Mouse (Mus musculus) lung, postnatal 25 days (tissue): Measurements from ENCODE around the gene Myo10.
"Not testable (repeated sequence)": the region's sequence is repeated elsewhere in the genome, so short reads cannot be mapped to it uniquely, and the experiment has no call there.

Experiments used
- DNase-seq: peaks from one replicate; pipeline ENCODE4 v3.0.0; 2022; ENCODE audit warnings: low spot score

Gene Myo10

GRCm38 (mm10) chr15:25692254-25692950 lies 70.1 kb downstream of the Myo10 start:
- peak; percentile 62 for DNase-seq

- no peak for DNase-seq
Observed at GRCm38 (mm10) chr15:25693708-25694107, 71.4 kb downstream of the Myo10 start.

GRCm38 (mm10) chr15:25694749-25695148 lies 72.4 kb downstream of the Myo10 start:
- no peak for DNase-seq

DNA sequence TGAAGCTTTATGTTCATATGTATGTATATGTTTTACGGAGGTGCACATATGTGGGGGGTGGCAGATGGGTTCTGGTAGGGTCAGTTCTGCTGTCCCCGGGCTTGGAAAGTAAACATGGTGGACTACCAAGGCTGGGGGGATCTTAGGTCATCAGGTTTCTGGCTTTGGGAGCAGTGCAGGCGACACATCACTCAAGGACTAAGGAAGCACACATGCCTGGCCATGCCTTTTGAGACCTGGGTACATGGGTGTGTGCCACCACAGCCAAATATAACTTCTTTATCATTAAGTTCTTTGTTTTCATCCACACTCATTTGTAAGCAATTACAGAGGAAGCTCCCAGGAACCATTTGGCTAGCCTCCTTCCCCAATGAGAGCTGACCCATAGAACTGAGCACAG lies 72.9 kb downstream of the Myo10 start:
- no peak for DNase-seq

DNA sequence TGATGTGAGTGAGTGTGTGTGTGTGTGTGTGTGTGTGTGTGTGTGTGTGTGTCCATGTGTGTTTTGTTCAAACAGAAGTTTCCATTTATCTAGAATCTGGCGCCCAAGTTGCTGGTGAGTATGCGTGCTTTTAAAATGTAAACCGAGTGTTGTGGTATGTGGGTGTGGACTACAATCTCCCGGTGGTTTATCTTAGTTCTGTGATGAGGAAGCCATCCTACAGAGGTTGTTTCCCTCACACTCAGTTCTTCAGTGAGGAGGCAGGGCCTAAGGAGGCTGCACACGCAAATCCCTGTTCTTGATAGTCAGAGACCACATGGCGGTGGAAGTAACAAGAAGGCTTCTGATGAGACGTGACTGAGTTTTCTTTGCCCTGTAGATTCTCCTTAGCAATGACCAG lies 73.6 kb downstream of the Myo10 start:
- no peak for DNase-seq

- no peak for DNase-seq
Observed at GRCm38 (mm10) chr15:25696660-25697059, 74.3 kb downstream of the Myo10 start.

DNA sequence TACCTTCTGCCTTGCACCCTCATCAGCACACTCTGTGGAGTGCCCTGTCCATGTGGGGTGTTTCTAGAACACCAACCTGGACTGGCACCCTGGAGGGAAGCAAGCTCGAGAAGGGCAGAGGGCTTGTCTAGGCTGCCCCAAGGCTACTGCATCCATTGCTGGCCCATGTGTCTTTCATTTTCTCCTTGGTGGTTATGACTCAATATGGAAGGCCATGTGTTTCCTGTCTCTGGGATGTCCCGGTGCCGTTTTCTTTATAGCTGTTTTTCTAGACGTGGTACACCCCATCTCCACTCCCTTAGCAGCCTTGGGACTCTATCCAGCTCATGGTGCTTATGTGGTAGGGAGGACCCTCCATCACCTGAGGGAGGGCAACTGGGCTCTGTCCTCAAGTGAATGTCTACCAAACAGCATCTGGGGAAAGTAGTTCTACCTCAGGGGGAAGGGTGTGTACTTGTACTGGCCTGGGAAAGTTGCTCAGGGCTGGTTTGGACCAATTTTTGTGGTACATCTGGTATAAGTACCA lies 76.8 kb downstream of the Myo10 start:
- DNase-seq = no peak

GRCm38 (mm10) chr15:25702602-25703001 lies 80.3 kb downstream of the Myo10 start:
- DNase-seq = no peak

- DNase-seq = no peak
Observed at GRCm38 (mm10) chr15:25704809-25705585, 82.7 kb downstream of the Myo10 start.

DNA sequence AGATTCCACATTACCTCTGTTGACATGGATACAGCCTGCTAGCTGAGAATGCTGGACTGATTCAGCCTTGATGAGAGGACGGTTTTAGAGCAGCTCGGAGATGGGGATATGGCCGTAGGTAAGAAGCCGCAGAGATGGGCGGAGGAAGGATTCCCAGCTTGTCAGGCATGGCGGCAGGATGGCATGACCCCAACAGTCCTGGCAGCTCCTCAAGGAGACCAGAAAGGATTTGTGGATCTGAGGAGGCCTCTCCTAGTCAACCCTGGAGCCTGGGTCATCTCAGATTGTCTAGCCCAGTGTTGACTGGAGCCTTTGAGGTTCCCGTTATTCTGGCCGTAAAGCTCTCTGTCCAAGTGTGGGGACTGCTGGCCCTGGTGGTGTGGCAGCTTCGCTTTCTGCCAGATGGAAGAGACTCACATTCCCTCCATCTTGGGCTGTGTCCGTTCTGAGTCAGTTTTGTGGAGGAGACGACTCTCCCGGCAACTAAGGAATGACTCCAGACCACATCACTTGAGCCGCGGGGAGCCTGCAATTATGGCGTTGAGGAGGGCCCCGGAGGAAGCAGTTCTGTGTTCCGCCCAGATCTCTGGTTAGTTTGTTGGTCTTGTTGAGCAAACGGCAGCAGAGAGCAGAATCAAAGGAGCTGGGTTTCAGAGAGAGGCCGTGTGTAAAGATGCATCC lies 84.7 kb downstream of the Myo10 start:
- no peak for DNase-seq

DNA sequence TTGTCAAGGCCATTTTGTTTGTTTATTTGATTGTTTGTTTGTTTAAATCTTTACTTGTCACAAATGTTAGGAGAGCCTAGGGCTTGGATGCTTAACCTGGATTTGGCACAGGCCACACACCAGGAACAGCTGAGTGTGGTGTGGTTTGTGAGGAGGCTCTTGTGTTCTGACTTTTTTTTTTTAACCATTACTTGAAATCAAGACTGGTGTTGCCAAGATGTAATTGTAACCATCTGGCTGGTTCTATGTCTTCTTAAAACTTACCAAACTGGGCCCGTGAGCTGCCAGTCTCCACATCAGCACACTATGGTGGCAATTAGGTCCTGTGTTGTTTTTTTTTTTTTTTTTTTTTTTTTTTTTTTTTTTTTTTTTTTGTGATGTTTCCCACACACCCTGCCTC lies 85.6 kb downstream of the Myo10 start:
- DNase-seq = no peak

- DNase-seq = no peak
Observed at GRCm38 (mm10) chr15:25710876-25711275, 88.6 kb downstream of the Myo10 start.

GRCm38 (mm10) chr15:25712877-25713276 lies 90.6 kb downstream of the Myo10 start:
- DNase-seq = no peak

- DNase-seq = no peak
Observed at GRCm38 (mm10) chr15:25713587-25714361, 91.4 kb downstream of the Myo10 start.

GRCm38 (mm10) chr15:25715218-25715995 lies 93.1 kb downstream of the Myo10 start:
- peak; percentile 16 for DNase-seq

- DNase-seq = no peak
Observed at GRCm38 (mm10) chr15:25715996-25716395, 93.7 kb downstream of the Myo10 start.

DNA sequence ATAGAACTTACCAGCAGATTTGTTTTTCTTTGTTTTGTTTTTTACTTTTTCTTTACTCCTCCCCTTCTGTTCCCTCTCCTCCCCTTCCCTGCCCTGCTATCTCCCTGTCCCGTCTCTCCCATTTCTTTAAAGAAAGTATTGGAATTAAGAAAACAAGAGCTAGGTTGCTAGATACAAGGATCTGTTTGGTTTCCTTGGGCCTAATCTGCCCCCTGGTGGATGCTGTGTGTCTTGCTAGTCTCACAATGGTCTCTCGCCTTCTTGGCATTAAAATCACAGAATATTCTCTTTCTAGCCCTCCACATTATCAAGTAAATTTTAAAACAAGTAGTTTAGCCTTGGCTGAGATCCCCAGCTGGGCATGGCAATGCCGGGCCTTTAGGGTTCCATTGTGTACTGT lies 94.7 kb downstream of the Myo10 start:
- DNase-seq = peak; percentile 80

DNA sequence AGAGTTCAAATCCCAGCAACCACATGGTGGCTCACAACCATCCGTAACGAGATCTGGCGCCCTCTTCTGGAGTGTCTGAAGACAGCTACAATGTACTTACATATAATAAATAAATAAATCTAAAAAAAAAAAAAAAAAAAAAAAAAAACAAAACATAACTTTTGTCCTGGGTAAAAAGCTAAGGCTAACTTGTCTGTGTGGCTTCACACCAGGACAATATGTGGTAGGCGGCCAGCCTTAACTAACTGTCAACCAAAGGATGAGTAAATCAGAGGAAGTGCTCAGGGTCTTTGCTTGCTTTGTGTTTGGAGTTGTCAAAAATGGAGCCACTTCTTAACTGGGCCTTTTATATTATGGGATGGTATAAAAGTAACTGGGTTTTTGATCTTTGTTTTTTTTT lies 95.8 kb downstream of the Myo10 start:
- DNase-seq = not testable (repeated sequence)

- DNase-seq = no peak
Observed at GRCm38 (mm10) chr15:25719270-25719669, 96.9 kb downstream of the Myo10 start.

DNA sequence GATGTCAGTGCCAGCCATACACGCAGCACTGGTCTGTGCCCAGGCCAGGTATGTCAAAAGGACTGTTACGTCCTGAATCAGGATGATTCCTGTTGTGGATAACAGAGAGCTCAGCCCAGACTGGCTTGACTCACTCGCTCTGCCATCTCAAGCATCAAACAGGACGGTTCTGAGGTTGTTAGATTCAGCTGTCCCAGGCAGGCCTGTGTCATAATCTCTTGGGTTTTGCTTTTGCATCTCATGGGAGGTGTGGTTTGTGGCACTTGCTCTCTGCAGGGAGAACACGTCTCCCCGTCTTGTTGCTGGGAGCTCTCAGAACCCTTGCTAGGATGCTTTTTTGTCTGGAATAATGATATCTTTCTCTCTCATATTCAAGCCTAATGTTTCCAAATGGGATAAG lies 97.9 kb downstream of the Myo10 start:
- no peak for DNase-seq
